Mouse (Mus musculus) E14TG2a.4 (cell line): ENCODE data around the gene Il9r.

Source experiments
- CTCF ChIP-seq: conservative IDR thresholded peaks from 2 replicates; pipeline ENCODE4 v1.5.1; 2014; ENCODE audit warnings: low read length
- NANOG ChIP-seq: IDR thresholded peaks from 2 replicates; pipeline ENCODE4 v1.6.1; 2014; ENCODE audit warnings: borderline replicate concordance, low read length, mixed read lengths
- POU5F1 ChIP-seq: IDR thresholded peaks from 2 replicates; pipeline ENCODE4 v1.6.1; 2014; ENCODE audit warnings: low read length, borderline replicate concordance

DNA sequence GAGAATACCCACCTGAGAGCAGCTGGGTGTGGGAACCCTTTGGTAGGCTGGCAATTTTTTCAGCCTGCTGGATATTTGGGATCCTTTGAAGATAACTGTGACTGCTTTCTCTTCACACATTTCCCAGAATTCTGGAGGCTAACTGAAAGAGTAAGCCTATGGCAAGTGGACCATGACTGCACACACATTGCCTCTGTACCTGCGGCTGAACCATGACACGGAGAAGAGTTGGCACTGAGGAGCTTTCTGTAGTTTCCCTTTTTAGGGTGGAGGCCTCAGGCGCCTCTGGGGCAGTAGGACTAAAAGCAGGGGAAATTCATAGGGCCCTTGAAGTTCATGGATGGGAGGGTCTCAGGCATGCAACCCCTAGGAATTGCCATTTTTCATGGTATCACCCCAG, 40.9 kb downstream of the Il9r start:
- TF ChIP-seq CTCF (no peak), NANOG (no peak), POU5F1 (no peak)
